Mouse (Mus musculus) gastrocnemius, adult 2 months (tissue): ENCODE measurements around the gene Abca13. TPM values are rescaled to one million over a fixed set of nuclear protein-coding genes. Genes with fewer than 3 reads are reported as not detected.
"Not testable (repeated sequence)": the region's sequence is repeated elsewhere in the genome, so short reads cannot be mapped to it uniquely, and the experiment has no call there.

ENCODE experiments used
- DNase-seq: peaks from one replicate; pipeline ENCODE4 v3.0.0; 2022
- H3K27ac ChIP-seq: fragments of 200-600 bp; 2 replicates; pipeline ENCODE4 v1.8.1; 2022; ENCODE audit warnings: mild to moderate bottlenecking
- H3K4me3 ChIP-seq: fragments of 200-600 bp; 2 replicates; pipeline ENCODE4 v1.8.1; 2022; ENCODE audit warnings: mild to moderate bottlenecking, moderate library complexity
- CTCF ChIP-seq: fragments of 200-600 bp; IDR thresholded peaks from 2 replicates; pipeline ENCODE4 v1.8.1; 2022; ENCODE audit warnings: antibody characterized with exemption, mild to moderate bottlenecking, moderate library complexity
- intact Hi-C: fragments of 180-260 bp; cut with DNase I; formaldehyde crosslinking; loops from one replicate; pipeline ENCODE4 v1.15.1; 2025
- total RNA-seq, 2 experiments: library from RNA; stranded (reverse); gene quantifications; 2 replicates each; pipeline ENCODE4 v1.2.3; 2021

Abca13 gene
- total RNA-seq, 2 experiments from 2014 or later = not detected

DNA sequence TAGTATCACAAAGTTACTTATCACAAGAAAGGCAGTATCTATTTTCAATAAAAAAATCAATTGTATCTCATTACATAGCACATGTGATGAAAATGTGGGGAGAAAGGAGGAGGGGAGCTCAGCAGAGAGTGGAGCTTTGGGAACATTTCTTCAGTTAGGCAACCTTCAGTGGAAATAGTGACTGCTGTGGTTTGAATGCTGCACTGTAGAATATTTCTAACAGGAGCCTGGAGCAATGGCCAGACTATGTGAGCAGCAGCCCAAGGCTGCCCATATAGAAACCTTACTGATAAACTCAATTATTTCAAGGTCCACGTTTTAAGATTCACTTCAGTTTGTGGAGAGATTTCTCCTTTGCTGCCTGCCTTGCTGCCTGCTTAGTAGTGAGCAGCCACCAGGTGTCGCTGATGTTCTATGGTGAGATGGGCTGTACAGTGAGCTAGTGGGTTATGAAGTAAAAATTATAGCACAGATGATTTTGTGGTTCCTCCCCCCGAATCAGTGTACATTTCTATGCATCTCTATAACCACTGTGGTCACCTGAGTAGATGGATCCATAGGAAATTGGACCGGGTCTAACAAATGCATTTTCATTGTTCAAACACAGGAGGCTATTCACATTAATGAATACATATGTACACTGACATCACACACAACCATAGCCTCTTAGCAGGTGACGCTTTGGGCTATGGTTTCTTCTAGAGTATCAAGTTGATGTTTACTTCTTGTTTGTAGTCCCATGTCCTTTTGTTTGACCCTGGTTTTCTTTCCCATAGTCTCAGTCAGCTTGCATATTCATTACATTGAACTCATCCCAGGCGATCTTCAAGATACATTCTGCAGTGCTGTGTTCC, 125.6 kb downstream of the Abca13 start:
- peak; percentile 49 for DNase-seq
- TF ChIP-seq CTCF = peak; percentile 78
- intact Hi-C loops = no loop called here
- H3K27ac ChIP-seq = no peak overlapping the region
- no peak overlapping the region for H3K4me3 ChIP-seq

DNA sequence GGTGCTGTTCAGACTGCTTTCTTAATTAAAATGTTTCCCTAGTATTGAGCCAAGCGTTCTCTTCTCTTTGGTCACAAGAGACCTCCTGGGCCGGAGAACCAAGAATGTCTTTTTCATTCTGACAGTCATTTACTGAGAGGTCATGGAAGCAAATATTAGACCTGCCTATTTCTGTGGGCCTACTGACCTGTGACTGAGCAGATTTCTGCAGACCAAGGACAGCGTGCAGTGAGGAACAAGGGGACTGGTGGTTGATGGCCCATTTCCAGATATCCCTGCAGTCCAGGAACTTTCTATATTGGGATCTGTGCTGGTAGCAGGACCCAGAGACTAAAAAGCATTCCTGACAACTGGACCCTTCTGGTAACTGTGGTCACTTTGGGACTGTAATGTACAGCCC, 146.4 kb downstream of the Abca13 start:
- no peak for DNase-seq
- H3K27ac ChIP-seq = no peak overlapping the region
- no peak overlapping the region for H3K4me3 ChIP-seq
- intact Hi-C loops = no loop called here
- TF ChIP-seq CTCF = no peak

DNA sequence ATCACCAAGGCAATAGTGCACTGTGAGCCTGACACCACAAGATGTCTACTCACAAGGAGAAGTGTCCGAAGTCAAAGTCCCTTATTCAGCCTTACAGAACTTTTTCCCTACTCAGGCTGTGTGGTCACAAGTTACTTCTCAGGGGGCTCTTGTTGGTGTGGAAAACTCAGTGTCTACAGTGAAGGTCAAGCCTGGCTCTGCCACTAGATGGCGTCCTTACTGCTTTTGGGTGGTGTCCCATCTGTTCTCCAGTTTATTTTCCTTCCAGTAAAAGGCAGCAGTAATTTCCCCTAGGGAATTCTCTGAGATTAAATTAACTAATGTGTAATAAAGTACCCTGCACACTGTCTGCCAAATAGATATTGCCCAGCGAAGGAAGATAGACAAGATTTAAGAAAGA, 156.0 kb downstream of the Abca13 start:
- Histone ChIP-seq H3K4me3 (no peak overlapping the region), H3K27ac (no peak overlapping the region)
- intact Hi-C loops = no loop called here
- TF ChIP-seq CTCF = no peak; the same call in 1 of the 2 replicates
- DNase-seq = no peak

DNA sequence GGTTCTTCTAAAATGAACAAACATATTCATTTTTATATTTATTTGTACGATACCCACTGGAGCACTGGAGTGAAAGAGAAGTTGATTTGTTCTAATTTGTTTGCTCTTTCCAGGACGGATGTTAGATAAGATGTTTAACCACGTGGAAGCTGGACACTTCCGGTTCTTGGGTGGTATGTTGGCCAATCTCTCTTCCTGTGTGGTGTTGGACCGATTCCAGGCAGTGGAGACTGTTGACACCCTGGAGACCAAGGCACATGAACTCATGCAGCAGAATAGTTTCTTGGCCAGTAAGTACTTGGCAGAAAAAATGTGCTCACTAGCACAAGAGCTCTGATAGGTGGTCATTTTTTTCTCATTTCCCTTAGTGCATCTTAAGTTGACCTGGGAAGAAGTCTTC, 181.4 kb downstream of the Abca13 start:
- Histone ChIP-seq H3K4me3 (no peak overlapping the region), H3K27ac (no peak overlapping the region)
- no peak for DNase-seq
- intact Hi-C loops = no loop called here
- TF ChIP-seq CTCF = no peak

DNA sequence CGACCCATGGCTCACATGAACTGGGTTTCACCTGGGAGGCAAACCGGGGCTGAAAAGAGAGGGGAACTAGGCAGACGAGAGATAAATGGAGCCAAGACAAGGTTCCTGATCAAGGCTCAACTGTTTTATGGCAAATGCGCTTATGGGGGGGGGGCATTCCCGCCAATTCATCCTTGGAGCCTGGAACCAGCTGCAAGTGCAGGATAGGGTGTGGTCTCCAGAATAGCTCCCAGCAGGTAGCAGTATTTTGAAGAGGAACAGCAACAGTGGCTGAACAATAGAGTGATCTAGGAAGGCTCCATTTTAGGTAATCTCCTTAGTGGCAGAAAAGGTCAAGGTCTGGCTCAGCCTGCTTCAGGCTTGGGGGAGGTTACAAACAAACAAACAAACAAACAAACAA, 182.7 kb downstream of the Abca13 start:
- intact Hi-C loops, DNase-seq, H3K4me3 ChIP-seq, H3K27ac ChIP-seq: not testable (repeated sequence)

DNA sequence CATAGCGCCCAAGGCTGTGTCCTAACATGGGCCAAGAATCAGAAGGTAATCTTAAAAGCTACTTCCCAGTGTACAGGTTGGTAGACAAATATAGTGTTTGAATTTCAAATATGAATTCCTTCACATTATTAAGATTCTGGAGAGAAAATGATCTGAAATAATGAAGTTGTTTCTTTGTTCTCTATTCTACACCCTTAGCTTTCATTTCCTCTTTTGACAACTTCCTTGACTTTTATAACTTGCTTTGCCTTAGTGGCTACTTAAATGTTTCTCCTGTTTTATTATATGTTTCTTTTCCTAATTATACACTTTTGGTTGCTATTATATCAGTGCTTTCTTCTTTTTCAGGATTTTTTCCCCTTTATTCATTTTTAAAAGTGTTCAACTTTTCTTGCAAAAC, 196.8 kb downstream of the Abca13 start:
- intact Hi-C loops = no loop called here
- H3K4me3 ChIP-seq = no peak overlapping the region
- DNase-seq = no peak
- no peak overlapping the region for H3K27ac ChIP-seq
- no peak for TF ChIP-seq CTCF

DNA sequence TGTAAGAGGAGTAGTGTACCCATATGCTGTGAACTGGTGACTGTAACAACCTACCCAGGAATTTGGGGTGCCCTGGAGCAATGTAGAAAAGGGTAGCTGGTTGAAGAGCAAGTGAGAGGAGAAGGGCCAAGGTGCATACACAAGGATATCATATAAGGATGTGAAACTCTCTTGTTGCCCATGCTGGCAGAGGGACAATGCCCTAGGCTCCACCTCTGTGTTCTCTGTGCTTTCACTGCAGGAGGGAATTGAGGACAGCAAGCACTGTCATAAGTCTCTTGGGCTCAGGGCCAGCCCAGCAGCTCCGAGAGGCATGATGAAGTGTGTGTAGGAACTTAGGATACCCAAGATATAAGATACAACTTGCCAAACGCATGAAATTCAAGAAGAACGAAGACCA, 225.2 kb downstream of the Abca13 start:
- intact Hi-C loops = no loop called here
- TF ChIP-seq CTCF = no peak

DNA sequence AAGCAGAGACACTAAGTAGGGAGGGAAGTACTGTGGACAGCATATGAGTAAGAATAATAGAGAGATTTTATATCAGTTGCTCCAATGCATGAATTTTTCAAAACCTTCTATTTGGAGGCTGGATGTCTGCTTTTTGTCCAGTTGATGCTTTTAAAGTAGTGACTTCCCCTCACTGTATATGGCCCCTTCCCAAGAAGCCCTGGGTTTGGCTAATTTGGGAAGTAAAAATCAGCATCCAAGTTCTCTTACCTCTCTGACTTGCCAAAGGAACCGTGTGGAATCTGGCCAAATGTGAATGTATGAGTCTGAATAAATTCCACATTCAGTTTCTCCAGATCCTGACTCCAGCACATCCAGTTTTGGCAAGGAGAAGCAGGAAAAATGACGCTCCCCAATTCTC, 228.5 kb downstream of the Abca13 start:
- TF ChIP-seq CTCF = no peak
- Histone ChIP-seq H3K4me3 (no peak overlapping the region), H3K27ac (no peak overlapping the region)
- DNase-seq = no peak
- intact Hi-C loops = no loop called here

More for the DNA sequence above, 225.2 kb downstream of the Abca13 start:
- Histone ChIP-seq H3K27ac (no peak overlapping the region), H3K4me3 (no peak overlapping the region)
- no peak for DNase-seq

DNA sequence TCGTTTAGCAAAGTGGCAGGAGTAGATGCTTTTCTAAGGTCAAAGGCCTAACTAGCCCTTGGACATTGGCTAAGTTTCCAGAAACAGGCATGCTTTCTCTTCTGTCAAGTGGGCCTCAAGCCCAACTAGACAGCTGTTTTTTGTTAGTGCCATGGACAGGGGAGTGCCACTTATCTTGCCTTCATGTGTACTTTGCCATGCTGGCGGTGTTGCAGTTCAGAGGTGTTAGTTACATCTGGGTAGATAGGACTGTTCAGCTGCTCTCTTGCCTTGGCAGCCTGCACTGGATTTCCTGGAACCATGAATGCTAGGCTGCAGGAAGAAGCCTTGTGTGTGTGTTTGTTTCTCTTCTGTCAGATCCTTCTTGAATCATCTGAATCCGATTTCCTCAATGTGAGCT, 235.7 kb downstream of the Abca13 start:
- intact Hi-C loops = no loop called here
- no peak overlapping the region for H3K27ac ChIP-seq
- H3K4me3 ChIP-seq = no peak overlapping the region
- no peak for DNase-seq
- TF ChIP-seq CTCF = no peak

DNA sequence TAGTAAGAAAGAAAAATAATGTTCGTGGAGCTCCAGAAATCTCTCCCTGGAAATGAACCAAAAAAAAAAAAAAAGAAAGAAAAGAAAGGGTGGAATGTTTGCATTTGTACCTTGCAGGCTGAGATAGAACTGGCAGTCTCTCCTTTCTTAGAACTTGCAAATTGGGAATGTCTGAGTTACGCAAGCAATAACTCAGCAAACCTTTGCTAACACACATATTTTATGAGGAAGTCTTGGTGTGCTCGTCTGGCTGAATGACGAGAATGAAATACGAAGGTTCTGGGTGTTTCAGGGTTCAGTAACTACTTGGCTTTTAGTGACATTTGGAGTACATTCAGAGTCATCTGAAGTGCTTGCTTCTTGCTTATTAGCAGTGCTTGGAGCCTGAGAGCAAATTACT, 241.1 kb downstream of the Abca13 start:
- H3K27ac ChIP-seq = no peak overlapping the region
- DNase-seq = no peak
- TF ChIP-seq CTCF = no peak
- intact Hi-C loops = no loop called here
- no peak overlapping the region for H3K4me3 ChIP-seq

DNA sequence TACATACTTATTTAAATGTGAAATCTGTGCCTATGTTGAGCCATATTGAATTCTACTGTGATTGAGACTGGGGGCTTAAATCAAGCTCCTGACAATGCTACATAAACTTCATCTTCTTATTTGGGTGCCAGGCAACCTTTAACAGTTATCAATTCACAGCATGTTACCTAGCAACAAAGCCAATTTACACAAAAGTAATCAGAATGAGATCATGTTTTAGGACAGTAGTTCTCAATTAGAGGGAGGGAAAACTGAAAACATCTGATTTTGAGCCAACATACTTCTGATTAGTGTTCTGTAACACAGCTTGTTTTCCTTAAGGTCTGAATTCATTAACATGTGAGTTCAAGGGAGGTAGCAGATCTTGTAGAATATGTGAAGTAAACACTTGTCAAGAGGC, 244.9 kb downstream of the Abca13 start:
- Histone ChIP-seq H3K4me3 (no peak overlapping the region), H3K27ac (no peak overlapping the region)
- DNase-seq = no peak
- no peak for TF ChIP-seq CTCF
- intact Hi-C loops = no loop called here

DNA sequence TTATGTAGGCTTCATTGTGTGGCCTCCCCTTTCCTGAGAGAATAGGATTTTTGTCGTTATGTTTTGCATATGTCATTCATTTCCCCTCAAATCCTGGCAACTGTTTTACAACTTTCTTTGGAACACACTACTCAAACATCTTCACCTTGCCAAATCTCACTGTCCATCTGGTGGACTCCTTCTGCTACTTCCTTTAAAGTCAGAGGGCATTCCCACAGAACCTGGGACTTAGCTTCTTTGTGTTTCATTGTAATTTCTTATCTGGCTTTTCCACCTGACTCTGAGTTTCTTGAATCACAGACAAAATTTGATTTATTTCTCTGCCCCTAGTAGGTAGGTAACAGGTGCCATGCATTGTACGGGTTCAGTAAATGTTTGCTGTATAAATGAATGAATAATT, 248.0 kb downstream of the Abca13 start:
- no peak for DNase-seq
- Histone ChIP-seq H3K4me3 (no peak overlapping the region), H3K27ac (no peak overlapping the region)
- no peak for TF ChIP-seq CTCF
- intact Hi-C loops = no loop called here

DNA sequence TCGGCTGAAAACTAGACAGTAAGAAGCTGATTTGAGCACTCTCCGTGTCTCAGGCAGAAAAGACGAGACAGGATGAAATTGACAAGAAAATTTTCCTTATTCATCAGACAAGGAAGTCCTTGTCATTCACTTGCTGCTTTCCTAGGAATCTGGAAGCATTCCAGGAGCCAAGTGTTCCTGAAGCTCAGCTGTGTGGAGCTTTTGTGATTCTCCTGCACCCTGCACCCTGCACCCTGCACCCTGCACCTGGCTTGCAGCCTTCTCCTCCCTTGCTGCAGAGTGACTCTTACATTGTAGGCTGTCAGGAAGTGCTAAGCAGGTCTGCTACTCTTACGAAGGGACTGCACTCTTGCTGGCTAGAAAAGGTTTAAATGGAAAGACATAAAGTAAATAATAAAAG, 249.4 kb downstream of the Abca13 start:
- no peak for TF ChIP-seq CTCF
- H3K27ac ChIP-seq = no peak overlapping the region
- intact Hi-C loops = no loop called here
- H3K4me3 ChIP-seq = no peak overlapping the region
- no peak for DNase-seq

DNA sequence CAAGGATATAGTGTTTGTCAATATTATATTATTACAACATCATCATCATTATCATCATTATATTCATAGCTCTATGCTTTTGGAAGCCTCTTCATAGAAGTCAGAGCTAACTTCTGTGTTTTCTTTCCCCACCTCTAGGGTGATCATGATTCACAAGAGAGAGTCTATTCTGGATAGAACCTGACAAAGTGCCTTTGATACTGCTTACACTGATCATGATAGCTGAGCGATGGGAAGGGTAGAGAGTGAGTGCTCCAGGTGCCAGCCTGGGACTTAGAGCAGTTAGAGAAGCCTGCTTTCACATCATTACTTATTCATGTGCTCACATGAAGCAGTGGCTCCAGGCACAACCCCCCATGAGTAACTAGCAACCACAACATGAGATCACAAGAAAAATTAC, 280.7 kb downstream of the Abca13 start:
- Histone ChIP-seq H3K27ac (no peak overlapping the region), H3K4me3 (no peak overlapping the region)
- DNase-seq = no peak
- TF ChIP-seq CTCF = no peak
- intact Hi-C loops = no loop called here
